Mouse (Mus musculus) liver, embryonic 11.5 days (tissue): Measurements from ENCODE around the gene Dyrk1a. TPM values are rescaled to one million over a fixed set of nuclear protein-coding genes. Genes with fewer than 3 reads are reported as not detected.

ENCODE experiments used
- ATAC-seq: fragments of 200-750 bp; cut with Nextera tagmentation; replicated peaks from 2 replicates; pipeline ENCODE4 v1.8.0; 2017; ENCODE audit warnings: moderate number of reproducible peaks, mild to moderate bottlenecking, moderate TSS enrichment, moderate library complexity; ENCODE audit not compliant: low FRiP score
- DNase-seq: peaks from one replicate; pipeline ENCODE4 v3.0.0-alpha.2; 2017; ENCODE audit warnings: low spot score
- H3K27ac ChIP-seq: fragments of 300-500 bp; sonication (generic); 2 replicates; pipeline ENCODE4 v1.5.1; 2014; ENCODE audit warnings: mild to moderate bottlenecking, low read depth, low read length, control low read depth
- H3K27me3 ChIP-seq: fragments of 300-500 bp; sonication (generic); replicated peaks from 2 replicates; pipeline ENCODE4 v1.6.1; 2014; ENCODE audit warnings: low read length, mixed read lengths; ENCODE audit not compliant: control insufficient read depth, insufficient read depth
- H3K36me3 ChIP-seq: fragments of 300-500 bp; sonication (generic); 2 replicates; pipeline ENCODE4 v1.6.1; 2014; ENCODE audit warnings: mild to moderate bottlenecking, low read length, moderate library complexity, mixed read lengths; ENCODE audit not compliant: control insufficient read depth, insufficient read depth
- H3K4me1 ChIP-seq: fragments of 300-500 bp; sonication (generic); replicated peaks from 2 replicates; pipeline ENCODE4 v1.6.1; 2014; ENCODE audit warnings: low read length, mixed read lengths; ENCODE audit not compliant: control insufficient read depth, insufficient read depth
- H3K4me2 ChIP-seq: fragments of 300-500 bp; sonication (generic); 2 replicates; pipeline ENCODE4 v1.6.1; 2014; ENCODE audit warnings: mild to moderate bottlenecking, control low read depth, moderate library complexity
- H3K4me3 ChIP-seq: fragments of 300-500 bp; sonication (generic); 2 replicates; pipeline ENCODE4 v1.5.1; 2014; ENCODE audit warnings: low read depth, low read length, control low read depth
- H3K9ac ChIP-seq: fragments of 300-500 bp; sonication (generic); 2 replicates; pipeline ENCODE4 v1.6.1; 2014; ENCODE audit warnings: low read depth, low read length, control low read depth
- H3K9me3 ChIP-seq: fragments of 300-500 bp; sonication (generic); 2 replicates; pipeline ENCODE4 v1.6.1; 2016; ENCODE audit warnings: low read length, inconsistent platforms, mixed read lengths; ENCODE audit not compliant: control insufficient read depth
- WGBS: fragments of 180-500 bp; shearing (Covaris S2); extraction: QIAGEN DNeasy Blood & Tissue Kit; methylation state at CpG from one replicate; pipeline ENCODE4 v1.1.7; 2014; 5-methylcytosine and 5-hydroxymethylcytosine counted together
- polyA plus RNA-seq: library from polyadenylated mRNA; unstranded; fragments of >200 nt; fragmentation: Nextera tagmentation; extraction: Ambion mirVana; gene quantifications from 2 replicates; pipeline ENCODE4 v1.2.1, GENCODE M21; 2014

The Dyrk1a gene
- polyA plus RNA-seq, 1 experiment from 2014 or later, result 9.0 TPM

- ATAC-seq (no peak), DNase-seq (no peak)
- Histone ChIP-seq H3K27ac (no peak overlapping the region), H3K4me2 (no peak overlapping the region), H3K4me3 (no peak overlapping the region), H3K9me3 (no peaks in the 10 kb centered on the region; the same call in 1 of the 2 replicates), H3K9ac (no peak overlapping the region), H3K27me3 (no peaks in the 10 kb centered on the region), H3K36me3 (no peaks in the 10 kb centered on the region), H3K4me1 (peaks cover 5% of the 10 kb centered on the region)
- 57% methylated on average over 10 of the region's 10 CpGs for WGBS
Observed at GRCm38 (mm10) chr16:94549813-94550212, 20.0 kb upstream of the Dyrk1a start.

DNA sequence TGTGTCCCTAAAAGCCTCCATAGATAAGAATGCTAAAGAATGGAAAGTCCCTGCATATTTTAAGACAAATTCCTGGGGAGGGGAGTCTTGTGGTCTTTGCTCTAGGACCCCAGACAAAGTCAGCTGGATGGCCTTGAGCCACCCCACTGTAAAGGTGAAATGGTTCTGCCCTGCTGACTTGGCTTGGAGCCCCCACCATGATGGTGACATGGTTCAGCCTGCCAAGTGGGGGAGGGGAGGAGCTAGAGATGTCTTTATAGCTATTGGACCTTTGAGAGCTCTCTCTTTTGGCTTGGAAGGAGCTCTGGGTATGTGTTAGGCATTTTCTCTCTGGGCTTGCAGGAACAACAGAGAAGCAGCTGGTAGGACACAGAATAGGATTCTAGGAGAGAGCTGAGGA, 17.9 kb upstream of the Dyrk1a start:
- Histone ChIP-seq H3K36me3 (no peaks in the 10 kb centered on the region), H3K27ac (no peak overlapping the region), H3K9ac (no peak overlapping the region), H3K4me2 (no peak overlapping the region), H3K4me1 (peaks cover 3% of the 10 kb centered on the region), H3K27me3 (no peaks in the 10 kb centered on the region), H3K4me3 (no peak overlapping the region), H3K9me3 (no peaks in the 10 kb centered on the region; the same call in 1 of the 2 replicates)
- DNase-seq (no peak), ATAC-seq (no peak; the same call in 1 of the 2 replicates)

GRCm38 (mm10) chr16:94555346-94555745, 14.5 kb upstream of the Dyrk1a start:
- no peak for DNase-seq
- Histone ChIP-seq H3K9me3 (no peaks in the 10 kb centered on the region; the same call in 1 of the 2 replicates), H3K4me1 (peaks cover 17% of the 10 kb centered on the region), H3K27ac (no peak overlapping the region), H3K36me3 (no peaks in the 10 kb centered on the region), H3K4me3 (no peak overlapping the region), H3K9ac (no peak overlapping the region), H3K27me3 (no peaks in the 10 kb centered on the region), H3K4me2 (no peak overlapping the region)
- WGBS, result 78% methylated on average over 7 of the region's 7 CpGs
- ATAC-seq, result no peak

DNA sequence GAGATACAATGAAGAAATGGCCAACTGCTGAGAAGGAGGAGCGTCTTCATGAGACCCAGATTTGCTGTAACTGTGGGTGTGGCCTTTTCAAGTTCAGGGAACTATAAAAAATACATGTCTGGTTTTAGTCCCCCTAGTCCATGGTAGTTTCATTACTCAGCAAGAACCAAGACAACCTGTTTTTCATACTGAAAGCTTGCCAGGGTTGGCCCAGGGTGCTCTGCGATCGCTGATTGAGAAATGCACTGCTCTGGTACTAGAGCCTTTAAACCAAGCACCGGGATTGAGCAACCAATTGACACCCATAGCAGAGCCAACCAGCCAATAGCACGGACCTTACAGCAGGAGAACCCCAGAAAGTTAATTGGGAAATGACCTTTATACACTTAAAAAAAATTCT, 13.6 kb upstream of the Dyrk1a start:
- Histone ChIP-seq H3K9ac (no peak overlapping the region), H3K4me3 (no peak overlapping the region), H3K27me3 (no peaks in the 10 kb centered on the region), H3K36me3 (no peaks in the 10 kb centered on the region), H3K4me2 (no peak overlapping the region), H3K27ac (no peak overlapping the region), H3K4me1 (peaks cover 23% of the 10 kb centered on the region), H3K9me3 (no peaks in the 10 kb centered on the region; the same call in 1 of the 2 replicates)
- ATAC-seq, result no peak
- DNase-seq, result no peak
- 82% methylated on average over 5 of the region's 5 CpGs for WGBS

- H3K4me2 ChIP-seq, result peak overlapping the region; percentile 54
- H3K4me1 ChIP-seq, result peaks cover 20% of the 10 kb centered on the region
- no peak for DNase-seq
- H3K9me3 ChIP-seq, result no peaks in the 10 kb centered on the region; the same call in 1 of the 2 replicates
- H3K9ac ChIP-seq, result peak overlapping the region; percentile 16; the same call in 1 of the 2 replicates
- H3K27ac ChIP-seq, result peak overlapping the region; percentile 75
- peak; percentile 41; the same call in 1 of the 2 replicates for ATAC-seq
- H3K36me3 ChIP-seq, result no peaks in the 10 kb centered on the region
- 10% methylated on average over 7 of the region's 7 CpGs for WGBS
- H3K4me3 ChIP-seq, result peak overlapping the region; percentile 1; the same call in 1 of the 2 replicates
- no peaks in the 10 kb centered on the region for H3K27me3 ChIP-seq
Observed at GRCm38 (mm10) chr16:94559282-94559681, 10.5 kb upstream of the Dyrk1a start.

- 0 out of 2 replicates have a peak, but pooled peaks have one; percentile 4 for ATAC-seq
Observed at GRCm38 (mm10) chr16:94559782-94560181, 10.0 kb upstream of the Dyrk1a start.

DNA sequence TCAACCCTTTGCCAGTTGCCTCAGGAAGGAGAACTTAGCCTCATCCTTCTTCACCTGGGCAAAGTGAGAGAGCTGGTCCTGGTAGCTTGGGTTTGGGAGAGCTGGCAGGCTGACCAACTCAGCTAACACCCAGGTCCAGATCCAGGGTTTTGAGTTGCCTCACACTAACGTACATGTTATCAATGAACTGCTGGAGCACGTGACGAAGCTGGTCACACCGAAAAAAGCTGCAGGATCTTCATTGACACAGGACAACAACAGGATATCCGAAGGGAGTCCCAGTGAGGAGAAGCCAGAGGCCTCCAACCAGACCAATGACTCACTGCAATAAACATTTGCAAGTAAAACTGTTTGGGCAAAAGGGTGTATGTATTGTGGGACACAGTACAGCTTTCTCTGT, 9.2 kb upstream of the Dyrk1a start:
- H3K4me1 ChIP-seq, result peaks cover 20% of the 10 kb centered on the region
- H3K4me2 ChIP-seq, result peak overlapping the region; percentile 54
- no peak overlapping the region for H3K9ac ChIP-seq
- H3K27me3 ChIP-seq, result no peaks in the 10 kb centered on the region
- DNase-seq, result no peak
- no peaks in the 10 kb centered on the region for H3K36me3 ChIP-seq
- ATAC-seq, result no peak
- no peaks in the 10 kb centered on the region for H3K9me3 ChIP-seq
- peak overlapping the region; percentile 75; the same call in 1 of the 2 replicates for H3K27ac ChIP-seq
- 0 out of 2 replicates have a peak overlapping the region, but pooled peaks have one; percentile 2 for H3K4me3 ChIP-seq
- 31% methylated on average over 5 of the region's 5 CpGs for WGBS

More at GRCm38 (mm10) chr16:94559782-94560181, 10.0 kb upstream of the Dyrk1a start:
- Histone ChIP-seq H3K4me2 (peak overlapping the region; percentile 54), H3K4me3 (peak overlapping the region; percentile 1; the same call in 1 of the 2 replicates), H3K27me3 (no peaks in the 10 kb centered on the region), H3K9me3 (no peaks in the 10 kb centered on the region), H3K36me3 (no peaks in the 10 kb centered on the region), H3K4me1 (peaks cover 20% of the 10 kb centered on the region), H3K9ac (peak overlapping the region; percentile 16; the same call in 1 of the 2 replicates), H3K27ac (peak overlapping the region; percentile 75)
- no peak for DNase-seq
- WGBS, result 38% methylated on average over 7 of the region's 7 CpGs

- H3K4me3 ChIP-seq, result no peak overlapping the region
- H3K4me2 ChIP-seq, result no peak overlapping the region
- DNase-seq, result no peak
- H3K9ac ChIP-seq, result no peak overlapping the region
- no peaks in the 10 kb centered on the region for H3K36me3 ChIP-seq
- H3K9me3 ChIP-seq, result no peaks in the 10 kb centered on the region
- H3K27me3 ChIP-seq, result no peaks in the 10 kb centered on the region
- H3K27ac ChIP-seq, result no peak overlapping the region
- peaks cover 4% of the 10 kb centered on the region for H3K4me1 ChIP-seq
- ATAC-seq, result no peak
- 46% methylated on average over 8 of the region's 8 CpGs for WGBS
Observed at GRCm38 (mm10) chr16:94566124-94566523, 3.7 kb upstream of the Dyrk1a start.

GRCm38 (mm10) chr16:94566834-94567585, 2.8 kb upstream of the Dyrk1a start:
- no peaks in the 10 kb centered on the region for H3K9me3 ChIP-seq
- ATAC-seq, result no peak
- no peak overlapping the region for H3K4me3 ChIP-seq
- DNase-seq, result no peak
- H3K27ac ChIP-seq, result no peak overlapping the region
- no peaks in the 10 kb centered on the region for H3K36me3 ChIP-seq
- peaks cover 8% of the 10 kb centered on the region for H3K4me1 ChIP-seq
- 85% methylated on average over 11 of the region's 11 CpGs for WGBS
- H3K9ac ChIP-seq, result no peak overlapping the region
- no peaks in the 10 kb centered on the region for H3K27me3 ChIP-seq
- H3K4me2 ChIP-seq, result no peak overlapping the region
